Mouse (Mus musculus): ENCODE results near the gene Nob1. TPM values are rescaled to one million over a fixed set of nuclear protein-coding genes. Genes with fewer than 3 reads are reported as not detected.

The Nob1 gene
- polyA plus RNA-seq, 1 experiment from 2014 or later, result 84.7 TPM

DNA sequence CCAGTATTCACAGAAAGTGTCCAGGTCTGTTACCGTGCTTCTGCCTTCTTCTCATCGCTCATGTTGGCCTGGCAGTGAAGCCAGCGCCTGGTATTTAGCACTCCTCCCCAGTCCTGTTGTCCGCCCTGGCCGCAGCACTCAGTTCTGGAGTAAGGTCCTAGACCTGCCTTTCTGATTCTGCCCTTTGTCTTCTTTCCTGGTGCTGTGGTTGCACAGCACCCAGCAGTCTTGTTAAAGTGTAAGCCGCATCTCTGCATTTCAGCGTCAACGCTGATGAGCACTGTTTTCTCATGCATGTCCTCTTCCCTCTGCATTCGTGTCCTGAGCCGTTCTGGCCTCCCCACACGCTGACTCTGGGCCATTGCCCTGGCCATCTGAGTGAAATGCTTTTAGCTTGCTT lies 28.5 kb upstream of the Nob1 start:
- H3K27me3 ChIP-seq, result no peaks in the 10 kb centered on the region
- ATAC-seq (ENCODE audit: insufficient number of reproducible peaks, low FRiP score, low TSS enrichment, low read depth), result no peak

DNA sequence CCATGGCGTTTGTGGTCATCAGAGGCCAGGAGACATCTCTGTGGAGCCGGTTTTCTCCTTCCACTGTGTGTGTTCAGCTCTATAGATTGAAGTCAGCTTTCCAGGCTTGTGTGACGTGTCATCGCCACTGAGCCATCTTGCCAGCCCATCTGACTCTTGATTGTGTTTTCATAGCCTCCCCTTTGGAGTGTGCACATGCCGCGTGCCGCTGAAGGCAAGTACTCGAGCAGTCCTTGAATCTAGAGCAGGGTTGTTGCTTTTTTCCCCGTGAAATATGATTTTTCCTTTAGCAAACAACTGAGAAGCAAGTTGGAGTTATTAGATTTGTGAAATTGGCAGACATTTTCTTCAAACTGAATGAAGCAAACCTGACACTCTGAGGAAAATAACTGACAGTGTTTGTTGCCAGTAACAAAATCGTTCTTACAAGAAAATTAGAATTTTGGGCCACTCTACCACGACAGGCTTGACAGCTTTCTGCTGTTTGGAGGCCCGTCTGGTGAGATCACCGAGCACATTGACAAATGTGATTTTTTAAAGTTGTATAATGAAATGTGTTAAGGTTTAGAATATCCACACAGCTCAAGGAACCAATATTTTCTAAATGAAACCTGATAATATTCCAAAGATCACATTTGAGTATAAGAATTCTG lies 26.7 kb upstream of the Nob1 start:
- Histone ChIP-seq H3K27me3 (no peaks in the 10 kb centered on the region), H3K9ac (no peak overlapping the region), H3K36me3 (peaks cover 4% of the 10 kb centered on the region), H3K4me3 (replicated peaks) (no peak overlapping the region), H3K9me3 (replicated peaks) (no peaks in the 10 kb centered on the region), H3K4me1 (peaks cover 17% of the 10 kb centered on the region; the same call in 1 of the 2 replicates), H3K4me2 (replicated peaks) (no peak overlapping the region), H3K27ac (replicated peaks) (no peak overlapping the region; the same call in 1 of the 2 replicates)
- no peak for ATAC-seq (ENCODE audit: insufficient number of reproducible peaks, low FRiP score, low TSS enrichment, low read depth)
- 73% methylated on average over 13 of the region's 13 CpGs for WGBS

More for the DNA sequence above, 28.5 kb upstream of the Nob1 start:
- Histone ChIP-seq H3K9ac (no peak overlapping the region), H3K27ac (replicated peaks) (no peak overlapping the region), H3K36me3 (peaks cover 12% of the 10 kb centered on the region), H3K4me3 (replicated peaks) (no peak overlapping the region), H3K4me2 (replicated peaks) (no peak overlapping the region), H3K9me3 (replicated peaks) (no peaks in the 10 kb centered on the region), H3K4me1 (peaks cover 12% of the 10 kb centered on the region; the same call in 1 of the 2 replicates)
- 96% methylated on average over 11 of the region's 11 CpGs for WGBS

DNA sequence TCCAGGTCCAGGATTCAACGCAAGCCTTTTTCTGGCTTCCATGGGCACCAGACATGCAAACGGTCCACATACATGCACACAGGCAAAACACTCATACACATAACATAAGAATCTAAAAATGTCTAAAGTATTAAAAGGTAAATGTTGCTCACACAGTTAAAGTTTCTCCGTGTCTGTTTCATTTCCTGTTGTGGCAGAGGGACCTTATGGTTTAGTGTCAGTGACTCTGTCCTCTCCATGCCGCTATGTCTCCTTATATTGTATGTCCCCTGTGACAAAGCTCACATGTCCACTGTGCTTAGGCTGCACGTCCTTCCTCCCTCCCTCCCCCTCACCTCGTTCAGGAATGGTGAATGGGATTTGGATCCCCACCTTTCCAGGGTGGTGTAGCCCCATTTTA lies 24.8 kb upstream of the Nob1 start:
- ATAC-seq (ENCODE audit: insufficient number of reproducible peaks, low FRiP score, low TSS enrichment, low read depth), result no peak
- H3K27ac ChIP-seq (replicated peaks), result 0 out of 2 replicates have a peak overlapping the region, but pooled peaks have one; percentile 22
- WGBS, result 75% methylated on average over 6 of the region's 6 CpGs

DNA sequence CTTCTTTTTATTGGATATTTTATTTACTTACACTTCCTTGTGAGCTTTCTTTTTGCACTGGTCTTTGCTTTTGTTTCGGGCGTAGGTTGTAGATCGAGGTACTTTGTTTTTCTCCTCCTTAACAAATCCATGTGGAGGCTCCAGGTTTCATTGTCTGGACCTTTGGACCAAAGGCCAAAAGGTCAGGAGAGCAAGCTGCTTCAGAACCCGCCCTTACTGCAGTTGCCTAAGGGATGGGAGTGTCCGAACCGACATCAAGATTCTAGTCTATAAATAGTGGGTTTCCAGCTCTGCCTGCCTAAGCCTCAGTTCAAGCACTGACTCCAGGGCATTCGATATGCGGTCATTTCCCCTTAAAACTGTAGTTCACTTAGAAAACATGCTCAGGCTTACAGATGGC lies 24.3 kb upstream of the Nob1 start:
- Histone ChIP-seq H3K4me1 (peaks cover 27% of the 10 kb centered on the region), H3K36me3 (peaks cover 4% of the 10 kb centered on the region), H3K27ac (replicated peaks) (no peak overlapping the region), H3K9me3 (replicated peaks) (no peaks in the 10 kb centered on the region), H3K4me3 (replicated peaks) (no peak overlapping the region), H3K4me2 (replicated peaks) (no peak overlapping the region), H3K9ac (no peak overlapping the region), H3K27me3 (no peaks in the 10 kb centered on the region)
- 44% methylated on average over 8 of the region's 8 CpGs for WGBS
- no peak for ATAC-seq (ENCODE audit: insufficient number of reproducible peaks, low FRiP score, low TSS enrichment, low read depth)

More for the DNA sequence above, 24.8 kb upstream of the Nob1 start:
- Histone ChIP-seq H3K9me3 (replicated peaks) (no peaks in the 10 kb centered on the region), H3K4me1 (peaks cover 21% of the 10 kb centered on the region; the same call in 1 of the 2 replicates), H3K36me3 (peaks cover 4% of the 10 kb centered on the region), H3K4me3 (replicated peaks) (no peak overlapping the region), H3K4me2 (replicated peaks) (no peak overlapping the region), H3K27me3 (no peaks in the 10 kb centered on the region), H3K9ac (no peak overlapping the region)

DNA sequence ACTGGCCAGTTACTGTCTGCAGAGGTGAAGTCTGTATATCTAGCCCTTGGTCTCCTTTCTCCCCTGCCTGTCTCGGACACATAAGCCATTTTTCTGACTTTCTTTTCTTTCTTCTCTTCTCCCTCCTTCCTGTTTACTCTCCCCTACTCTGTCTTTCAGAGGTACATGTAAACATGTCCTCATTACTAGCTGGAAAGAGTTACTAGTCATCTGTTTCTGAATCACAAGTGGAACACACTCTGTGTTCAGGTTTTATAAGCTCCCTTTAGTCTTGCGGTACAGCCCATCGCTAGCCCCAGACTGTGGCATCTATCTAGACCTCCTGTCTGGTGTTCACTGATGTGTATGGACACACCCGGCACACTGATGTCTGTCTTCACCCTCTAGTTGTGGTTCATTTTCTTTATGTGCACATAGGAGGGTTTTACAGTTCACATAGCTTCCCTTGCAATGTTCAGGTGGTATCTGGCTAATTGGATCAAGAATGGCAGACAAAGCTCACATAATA lies 23.6 kb upstream of the Nob1 start:
- Histone ChIP-seq H3K36me3 (peaks cover under 1% of the 10 kb centered on the region; the same call in 1 of the 2 replicates), H3K27me3 (no peaks in the 10 kb centered on the region), H3K4me3 (replicated peaks) (no peak overlapping the region), H3K4me2 (replicated peaks) (no peak overlapping the region), H3K9ac (no peak overlapping the region), H3K9me3 (replicated peaks) (no peaks in the 10 kb centered on the region), H3K27ac (replicated peaks) (no peak overlapping the region), H3K4me1 (peaks cover 27% of the 10 kb centered on the region)
- no peak for ATAC-seq (ENCODE audit: insufficient number of reproducible peaks, low FRiP score, low TSS enrichment, low read depth)
- WGBS, result 72% methylated on average over 4 of the region's 4 CpGs

- Histone ChIP-seq H3K27ac (replicated peaks) (no peak overlapping the region), H3K9ac (no peak overlapping the region), H3K36me3 (no peaks in the 10 kb centered on the region), H3K27me3 (no peaks in the 10 kb centered on the region), H3K4me2 (replicated peaks) (no peak overlapping the region), H3K4me3 (replicated peaks) (no peak overlapping the region), H3K9me3 (replicated peaks) (no peaks in the 10 kb centered on the region), H3K4me1 (peaks cover 27% of the 10 kb centered on the region)
- ATAC-seq (ENCODE audit: insufficient number of reproducible peaks, low FRiP score, low TSS enrichment, low read depth), result no peak
Observed at GRCm38 (mm10) chr8:107447713-107448112, 22.9 kb upstream of the Nob1 start.

DNA sequence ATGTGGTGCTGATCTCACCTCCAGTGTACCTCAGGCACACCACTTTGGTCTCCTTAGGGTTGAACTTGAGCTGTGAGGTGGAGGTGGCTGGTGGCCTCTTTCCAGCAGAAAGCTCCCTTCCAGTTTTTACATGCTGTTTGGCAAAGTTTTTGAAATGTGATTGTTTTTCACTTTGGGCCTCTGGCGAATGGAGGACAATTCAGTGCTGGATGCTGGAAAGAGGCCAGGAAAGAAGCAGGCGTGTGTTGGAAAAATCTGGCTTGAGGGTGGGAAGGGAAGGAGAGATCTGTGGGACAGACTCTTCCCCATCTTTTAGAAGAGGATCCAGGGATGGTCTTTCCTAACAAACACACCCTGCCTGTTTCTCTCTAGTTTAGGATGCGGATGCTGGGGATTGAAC lies 19.8 kb upstream of the Nob1 start:
- Histone ChIP-seq H3K4me1 (peaks cover 27% of the 10 kb centered on the region), H3K9me3 (replicated peaks) (no peaks in the 10 kb centered on the region), H3K4me3 (replicated peaks) (no peak overlapping the region), H3K27ac (replicated peaks) (peak overlapping the region; percentile 59; the same call in 1 of the 2 replicates), H3K9ac (no peak overlapping the region), H3K4me2 (replicated peaks) (no peak overlapping the region), H3K27me3 (no peaks in the 10 kb centered on the region), H3K36me3 (no peaks in the 10 kb centered on the region)
- no peak for ATAC-seq (ENCODE audit: insufficient number of reproducible peaks, low FRiP score, low TSS enrichment, low read depth)
- WGBS, result 42% methylated on average over 3 of the region's 3 CpGs

DNA sequence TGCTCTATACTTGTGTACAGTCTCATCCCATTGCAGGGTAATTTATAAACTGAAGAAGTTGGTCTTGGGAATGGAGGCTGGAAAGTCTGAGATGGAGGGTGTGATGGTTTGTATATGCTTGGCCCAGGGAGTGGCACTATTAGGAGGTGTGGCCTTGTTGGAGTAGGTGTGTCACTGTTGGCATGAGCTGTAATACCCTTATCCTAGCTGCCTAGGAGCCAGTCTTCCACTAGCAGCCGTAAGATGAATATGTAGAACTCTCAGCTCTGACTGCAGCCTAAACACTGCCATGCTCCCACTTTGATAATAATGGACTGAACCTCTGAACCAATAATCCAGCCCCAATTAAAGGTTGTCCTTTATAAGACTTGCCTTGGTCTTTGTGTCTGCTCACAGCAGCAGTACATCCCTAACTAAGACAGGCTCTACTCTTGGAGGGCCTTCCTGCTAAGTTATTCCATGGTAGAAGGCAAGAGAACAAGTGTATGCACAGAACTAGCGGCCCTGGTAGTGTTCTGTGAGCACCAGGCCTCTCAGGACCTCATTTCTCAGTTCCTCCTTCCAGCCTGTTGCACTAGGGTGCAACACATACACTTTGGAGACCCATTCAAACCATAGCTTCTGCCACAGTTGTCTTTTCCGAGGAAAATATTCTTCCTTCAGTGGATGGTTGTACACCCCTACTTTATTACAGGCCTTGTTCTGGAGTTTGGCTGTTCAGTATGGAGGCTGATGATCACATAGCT lies 15.2 kb upstream of the Nob1 start:
- no peaks in the 10 kb centered on the region for H3K36me3 ChIP-seq
- H3K27me3 ChIP-seq, result no peaks in the 10 kb centered on the region
- no peak overlapping the region for H3K9ac ChIP-seq
- 85% methylated on average over 3 of the region's 3 CpGs for WGBS
- no peak for ATAC-seq (ENCODE audit: insufficient number of reproducible peaks, low FRiP score, low TSS enrichment, low read depth)
- H3K4me1 ChIP-seq, result peaks cover 23% of the 10 kb centered on the region
- no peak overlapping the region for H3K4me3 ChIP-seq (replicated peaks)
- H3K4me2 ChIP-seq (replicated peaks), result no peak overlapping the region
- no peak overlapping the region for H3K27ac ChIP-seq (replicated peaks)
- no peaks in the 10 kb centered on the region for H3K9me3 ChIP-seq (replicated peaks)

DNA sequence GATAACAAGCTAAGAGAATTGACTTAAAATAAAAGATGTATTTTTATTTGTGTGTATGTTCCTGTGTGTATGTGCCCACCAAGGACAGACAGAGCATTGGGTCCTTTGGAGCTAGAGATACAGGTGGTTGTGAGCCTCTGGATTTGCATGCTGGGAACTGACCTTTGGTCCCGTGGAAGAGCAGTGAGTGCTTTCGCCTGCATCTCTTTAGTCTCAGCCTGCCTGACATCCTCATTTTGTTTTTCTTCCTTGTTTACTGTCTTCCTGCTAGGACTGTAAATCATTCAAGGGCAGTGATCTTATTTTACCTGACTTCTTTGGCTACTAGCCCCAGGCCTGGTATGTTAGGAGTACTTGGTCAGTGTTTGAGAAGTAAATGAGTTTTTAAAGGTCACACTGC lies 12.9 kb upstream of the Nob1 start:
- ATAC-seq (ENCODE audit: insufficient number of reproducible peaks, low FRiP score, low TSS enrichment, low read depth), result no peak
- WGBS, result 68% methylated on average over 2 of the region's 2 CpGs
- no peak overlapping the region for H3K27ac ChIP-seq (replicated peaks)
- H3K9me3 ChIP-seq (replicated peaks), result no peaks in the 10 kb centered on the region
- peaks cover 13% of the 10 kb centered on the region for H3K4me1 ChIP-seq
- H3K36me3 ChIP-seq, result no peaks in the 10 kb centered on the region
- H3K4me3 ChIP-seq (replicated peaks), result no peak overlapping the region
- H3K4me2 ChIP-seq (replicated peaks), result no peak overlapping the region
- no peak overlapping the region for H3K9ac ChIP-seq
- H3K27me3 ChIP-seq, result no peaks in the 10 kb centered on the region

DNA sequence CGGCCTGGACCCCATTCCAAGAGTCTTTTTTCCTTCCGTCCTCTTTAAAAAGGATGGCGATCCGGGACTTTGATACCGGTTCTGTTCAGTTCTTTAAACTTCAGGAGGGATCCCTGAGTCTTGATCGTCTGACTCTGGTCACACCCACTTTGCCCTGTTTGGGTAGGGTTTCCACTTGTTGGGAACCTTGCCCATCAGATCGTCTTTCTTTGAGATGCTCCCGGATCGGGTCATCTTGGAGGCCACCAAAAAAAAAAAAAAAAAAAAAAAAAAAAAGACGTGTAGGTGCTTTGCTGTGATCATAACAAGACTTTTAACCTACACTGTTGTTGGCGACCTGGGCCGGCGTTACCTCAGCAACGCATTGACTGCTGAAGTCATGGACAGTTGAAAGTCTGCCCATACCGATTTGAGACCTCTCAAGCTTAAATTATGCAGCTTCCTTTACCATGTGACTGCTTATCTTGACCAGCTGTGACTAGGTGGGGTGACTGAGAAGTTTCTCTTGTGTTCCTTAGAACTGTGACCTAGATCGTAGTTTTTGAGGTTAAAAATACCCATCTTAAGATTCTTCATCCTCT lies 12.1 kb upstream of the Nob1 start:
- Histone ChIP-seq H3K36me3 (no peaks in the 10 kb centered on the region), H3K9me3 (replicated peaks) (no peaks in the 10 kb centered on the region), H3K4me2 (replicated peaks) (peak overlapping the region; percentile 76), H3K4me3 (replicated peaks) (peak overlapping the region; percentile 90), H3K27me3 (no peaks in the 10 kb centered on the region), H3K27ac (replicated peaks) (peak overlapping the region; percentile 91), H3K9ac (peak overlapping the region; percentile 85), H3K4me1 (peaks cover 13% of the 10 kb centered on the region)
- peak; percentile 49; the same call in 1 of the 2 replicates for ATAC-seq (ENCODE audit: insufficient number of reproducible peaks, low FRiP score, low TSS enrichment, low read depth)
- WGBS, result 9% methylated on average over 16 of the region's 16 CpGs

Data from embryonic facial prominence, embryonic 15.5 days (tissue).